Mouse (Mus musculus) ovary, postnatal 14 days (tissue): ENCODE measurements around the gene Olfr1354.
"Not testable (repeated sequence)": the region's sequence is repeated elsewhere in the genome, so short reads cannot be mapped to it uniquely, and the experiment has no call there.

Source experiments
- DNase-seq: peaks from one replicate; pipeline ENCODE4 v3.0.0; 2022; ENCODE audit warnings: low spot score

Gene Olfr1354

DNA sequence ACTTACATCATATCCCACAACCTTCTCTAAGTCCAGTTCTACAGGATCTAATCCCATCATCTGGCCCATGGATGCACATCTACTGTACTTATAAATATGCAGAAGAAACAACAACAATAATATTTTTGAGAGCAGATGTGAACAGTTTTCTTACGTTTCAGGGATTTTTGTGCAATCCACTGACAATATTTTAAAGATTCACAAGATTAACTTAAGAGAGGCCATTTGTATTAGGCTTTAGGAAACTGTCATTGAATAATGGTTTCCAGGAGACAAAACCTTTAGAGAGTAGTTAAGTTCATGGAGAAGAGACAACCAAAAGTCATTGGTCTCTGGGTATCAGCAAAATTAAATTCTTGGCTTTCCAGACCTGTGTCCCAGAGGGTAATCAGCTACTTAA, at the start of gene Olfr1354:
Gene Olfr1354, plus strand, starts transcription at position 301 of the 400 bp plus-strand sequence.
- DNase-seq: not testable (repeated sequence)

DNA sequence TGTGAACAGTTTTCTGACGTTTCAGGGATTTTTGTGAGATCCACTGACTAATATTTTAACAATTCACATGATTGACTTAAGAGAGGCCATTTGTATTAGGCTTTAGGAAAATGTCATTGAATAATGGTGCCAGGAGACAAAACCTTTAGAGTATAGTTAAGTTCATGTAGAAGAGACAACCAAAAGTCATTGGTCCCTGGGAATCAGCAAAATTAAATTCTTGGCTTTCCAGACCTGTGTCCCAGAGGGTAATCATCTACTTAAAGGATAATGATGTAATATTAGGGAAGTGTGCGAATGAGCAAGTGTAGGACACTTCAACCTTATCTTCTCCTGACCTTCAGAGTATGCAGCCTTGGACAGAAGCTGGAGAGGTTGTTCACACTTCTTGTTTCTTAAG, 37.7 kb upstream of the Olfr1354 start, which contains the start of gene Olfr1355:
Gene Olfr1355, plus strand, starts transcription at position 301 of the 400 bp plus-strand sequence.
- no peak for DNase-seq

GRCm38 (mm10) chr10:78950336-78950735, 37.4 kb downstream of the Olfr1354 start, which contains the start of gene Olfr8:
TSS of gene Olfr8 (plus strand) at chr10:78950636.
- not testable (repeated sequence) for DNase-seq

DNA sequence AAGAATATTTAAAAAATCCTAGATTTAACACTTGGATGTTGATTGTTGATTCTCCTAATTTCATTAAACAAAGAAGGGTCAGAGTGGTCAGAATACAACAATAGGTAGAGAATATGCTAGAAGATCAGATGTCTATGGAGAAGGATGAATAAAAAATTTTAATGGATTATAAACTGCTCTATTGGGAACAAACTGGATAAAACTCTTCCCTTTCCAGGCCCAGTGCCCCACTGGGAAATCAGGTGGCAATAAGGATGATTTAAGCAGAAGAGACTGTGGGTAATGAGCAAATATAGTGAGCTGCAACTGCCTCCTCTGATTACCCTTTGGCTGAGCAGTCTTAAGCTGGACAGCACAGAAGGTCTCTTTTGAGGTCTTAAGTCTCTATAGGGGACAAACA, 50.0 kb downstream of the Olfr1354 start, which contains the start of gene Olfr1353:
Gene Olfr1353, plus strand, starts transcription at position 301 of the 400 bp plus-strand sequence.
- DNase-seq: not testable (repeated sequence)
